Mouse (Mus musculus): ENCODE measurements around the gene Slx4ip.

Slx4ip gene

GRCm38 (mm10) chr2:137064513-137064912 lies 173.5 kb downstream of the Slx4ip start:
- no peak for DNase-seq (ENCODE audit: low read depth)

- no peak for DNase-seq (ENCODE audit: low read depth)
These were observed 176.6 kb downstream of the Slx4ip start for GRCm38 (mm10) chr2:137067479-137068110.

GRCm38 (mm10) chr2:137073473-137074312 lies 182.7 kb downstream of the Slx4ip start:
- DNase-seq (ENCODE audit: low read depth) = no peak

- no peak for DNase-seq (ENCODE audit: low read depth)
These were observed 183.2 kb downstream of the Slx4ip start for GRCm38 (mm10) chr2:137074313-137074620.

- DNase-seq (ENCODE audit: low read depth) = no peak
These were observed 187.8 kb downstream of the Slx4ip start for GRCm38 (mm10) chr2:137078771-137079170.

GRCm38 (mm10) chr2:137079721-137080320 lies 188.8 kb downstream of the Slx4ip start:
- no peak for DNase-seq (ENCODE audit: low read depth)

GRCm38 (mm10) chr2:137080468-137080867 lies 189.4 kb downstream of the Slx4ip start:
- DNase-seq (ENCODE audit: low read depth) = no peak

GRCm38 (mm10) chr2:137081001-137081400 lies 190.0 kb downstream of the Slx4ip start:
- DNase-seq (ENCODE audit: low read depth) = no peak

GRCm38 (mm10) chr2:137082896-137083620 lies 192.0 kb downstream of the Slx4ip start:
- no peak for DNase-seq (ENCODE audit: low read depth)

- DNase-seq (ENCODE audit: low read depth) = no peak
These were observed 194.2 kb downstream of the Slx4ip start for GRCm38 (mm10) chr2:137085257-137085656.

GRCm38 (mm10) chr2:137086621-137087395 lies 195.8 kb downstream of the Slx4ip start:
- no peak for DNase-seq (ENCODE audit: low read depth)

GRCm38 (mm10) chr2:137087705-137088104 lies 196.7 kb downstream of the Slx4ip start:
- DNase-seq (ENCODE audit: low read depth) = no peak

GRCm38 (mm10) chr2:137091766-137092522 lies 200.9 kb downstream of the Slx4ip start:
- no peak for DNase-seq (ENCODE audit: low read depth)

GRCm38 (mm10) chr2:137092523-137093297 lies 201.7 kb downstream of the Slx4ip start:
- no peak for DNase-seq (ENCODE audit: low read depth)

- DNase-seq (ENCODE audit: low read depth) = no peak
These were observed 202.2 kb downstream of the Slx4ip start for GRCm38 (mm10) chr2:137093298-137093630.

- DNase-seq (ENCODE audit: low read depth) = no peak
These were observed 203.3 kb downstream of the Slx4ip start for GRCm38 (mm10) chr2:137094301-137094700.

GRCm38 (mm10) chr2:137096981-137097460 lies 206.0 kb downstream of the Slx4ip start:
- no peak for DNase-seq (ENCODE audit: low read depth)

GRCm38 (mm10) chr2:137098269-137099035 lies 207.4 kb downstream of the Slx4ip start:
- no peak for DNase-seq (ENCODE audit: low read depth)

- DNase-seq (ENCODE audit: low read depth) = no peak
These were observed 208.3 kb downstream of the Slx4ip start for GRCm38 (mm10) chr2:137099211-137099734.

Data from c-Kit-positive CD71-positive TER-119-negative erythroid progenitor cells, embryonic 14.5 days (primary cell).